Mouse (Mus musculus) lung, postnatal 0 days (tissue): ENCODE results near the gene Six6. TPM values are rescaled to one million over a fixed set of nuclear protein-coding genes. Genes with fewer than 3 reads are reported as not detected.

ENCODE experiments used
- ATAC-seq: fragments of 200-750 bp; cut with Nextera tagmentation; 2 replicates; pipeline ENCODE4 v1.8.0; 2017; ENCODE audit warnings: moderate library complexity
- DNase-seq: peaks from one replicate; pipeline ENCODE4 v3.0.0-alpha.2; 2016; ENCODE audit warnings: low spot score
- H3K27ac ChIP-seq: fragments of 300-500 bp; sonication (generic); 2 replicates; pipeline ENCODE4 v1.5.1; 2014; ENCODE audit warnings: antibody characterized with exemption, mild to moderate bottlenecking, low read length, mixed read lengths
- H3K27me3 ChIP-seq: fragments of 300-500 bp; sonication (generic); replicated peaks from 2 replicates; pipeline ENCODE4 v1.6.1; 2014; ENCODE audit warnings: low read length, mixed read lengths; ENCODE audit not compliant: insufficient read depth
- H3K36me3 ChIP-seq: fragments of 300-500 bp; sonication (generic); 2 replicates; pipeline ENCODE4 v1.6.1; 2014; ENCODE audit warnings: low read length, mixed read lengths; ENCODE audit not compliant: insufficient read depth
- H3K4me1 ChIP-seq: fragments of 300-500 bp; sonication (generic); 2 replicates; pipeline ENCODE4 v1.6.1; 2014; ENCODE audit warnings: antibody characterized with exemption, low read depth, low read length, mixed read lengths; ENCODE audit not compliant: insufficient read depth
- H3K4me2 ChIP-seq: fragments of 300-500 bp; sonication (generic); replicated peaks from 2 replicates; pipeline ENCODE4 v1.6.1; 2014; ENCODE audit warnings: low read depth, mild to moderate bottlenecking, low read length, moderate library complexity, mixed read lengths
- H3K4me3 ChIP-seq: fragments of 300-500 bp; sonication (generic); 2 replicates; pipeline ENCODE4 v1.5.1; 2014; ENCODE audit warnings: low read depth, low read length
- H3K9ac ChIP-seq: fragments of 300-500 bp; sonication (generic); replicated peaks from 2 replicates; pipeline ENCODE4 v1.6.1; 2014; ENCODE audit warnings: low read depth, mild to moderate bottlenecking
- H3K9me3 ChIP-seq: fragments of 300-500 bp; sonication (generic); 2 replicates; pipeline ENCODE4 v1.6.1; 2016; ENCODE audit warnings: low read length, mixed read lengths
- CTCF ChIP-seq: IDR thresholded peaks from 2 replicates; pipeline ENCODE4 v1.5.1; 2016; ENCODE audit warnings: antibody characterized with exemption, mild to moderate bottlenecking
- EP300 ChIP-seq: IDR thresholded peaks from 2 replicates; pipeline ENCODE4 v1.6.1; 2016; ENCODE audit warnings: antibody characterized with exemption, mild to moderate bottlenecking, control low read depth
- WGBS: fragments of 180-500 bp; shearing (Covaris S2); extraction: QIAGEN DNeasy Blood & Tissue Kit; methylation state at CpG from one replicate; pipeline ENCODE4 v1.1.7; 2014; 5-methylcytosine and 5-hydroxymethylcytosine counted together
- polyA plus RNA-seq: library from polyadenylated mRNA; unstranded; fragments of >200 nt; fragmentation: Nextera tagmentation; extraction: Ambion mirVana; gene quantifications from 2 replicates; pipeline ENCODE4 v1.2.1, GENCODE M21; 2015

The Six6 gene
- polyA plus RNA-seq, 1 experiment from 2014 or later = not detected

- H3K9ac ChIP-seq = no peak overlapping the region
- 56% methylated on average over 8 of the region's 8 CpGs for WGBS
- H3K27ac ChIP-seq = peak overlapping the region; percentile 35; the same call in 1 of the 2 replicates
- H3K4me3 ChIP-seq = no peak overlapping the region
- no peaks in the 10 kb centered on the region for H3K9me3 ChIP-seq
- ATAC-seq (peak; percentile 76), DNase-seq (peak; percentile 85)
- no peaks in the 10 kb centered on the region for H3K27me3 ChIP-seq
- no peaks in the 10 kb centered on the region for H3K4me1 ChIP-seq
- H3K36me3 ChIP-seq = no peaks in the 10 kb centered on the region
- TF ChIP-seq EP300 (no peak; the same call in none of the 2 replicates), CTCF (no peak)
- no peak overlapping the region for H3K4me2 ChIP-seq
Observed at GRCm38 (mm10) chr12:72983071-72983857, 43.6 kb downstream of the Six6 start.

Other genes with a start within 250 kb of the Six6 start
- 54.4 and 57.0 TPM in 2 replicates for gene Ppm1a, start 182.4 kb upstream of the Six6 start, polyA plus RNA-seq
- 0.08 and 0.17 TPM in 2 replicates for gene 4930447C04Rik, start 882 bp downstream of the Six6 start, polyA plus RNA-seq
- 0.70 and 0.92 TPM in 2 replicates for gene Six1, start 114.0 kb downstream of the Six6 start, polyA plus RNA-seq
- 0.88 and 1.2 TPM in 2 replicates for gene Six4, start 173.6 kb downstream of the Six6 start, polyA plus RNA-seq
- gene Mnat1, start 183.8 kb downstream of the Six6 start, polyA plus RNA-seq = 23.0 and 25.8 TPM in 2 replicates